Mouse (Mus musculus) gastrocnemius, adult 2 months (tissue): ENCODE results near the gene Cfap46. TPM values are rescaled to one million over a fixed set of nuclear protein-coding genes. Genes with fewer than 3 reads are reported as not detected.

Experiments
- DNase-seq: peaks from one replicate; pipeline ENCODE4 v3.0.0; 2022
- H3K27ac ChIP-seq: fragments of 200-600 bp; 2 replicates; pipeline ENCODE4 v1.8.1; 2022; ENCODE audit warnings: mild to moderate bottlenecking
- H3K4me3 ChIP-seq: fragments of 200-600 bp; 2 replicates; pipeline ENCODE4 v1.8.1; 2022; ENCODE audit warnings: mild to moderate bottlenecking, moderate library complexity
- CTCF ChIP-seq: fragments of 200-600 bp; IDR thresholded peaks from 2 replicates; pipeline ENCODE4 v1.8.1; 2022; ENCODE audit warnings: antibody characterized with exemption, mild to moderate bottlenecking, moderate library complexity
- intact Hi-C: fragments of 180-260 bp; cut with DNase I; formaldehyde crosslinking; loops from one replicate; pipeline ENCODE4 v1.15.1; 2025
- total RNA-seq, 2 experiments: library from RNA; stranded (reverse); gene quantifications; 2 replicates each; pipeline ENCODE4 v1.2.3; 2021

Gene Cfap46
- total RNA-seq, 2 experiments from 2014 or later, result 0.28 TPM; not detected in 1

DNA sequence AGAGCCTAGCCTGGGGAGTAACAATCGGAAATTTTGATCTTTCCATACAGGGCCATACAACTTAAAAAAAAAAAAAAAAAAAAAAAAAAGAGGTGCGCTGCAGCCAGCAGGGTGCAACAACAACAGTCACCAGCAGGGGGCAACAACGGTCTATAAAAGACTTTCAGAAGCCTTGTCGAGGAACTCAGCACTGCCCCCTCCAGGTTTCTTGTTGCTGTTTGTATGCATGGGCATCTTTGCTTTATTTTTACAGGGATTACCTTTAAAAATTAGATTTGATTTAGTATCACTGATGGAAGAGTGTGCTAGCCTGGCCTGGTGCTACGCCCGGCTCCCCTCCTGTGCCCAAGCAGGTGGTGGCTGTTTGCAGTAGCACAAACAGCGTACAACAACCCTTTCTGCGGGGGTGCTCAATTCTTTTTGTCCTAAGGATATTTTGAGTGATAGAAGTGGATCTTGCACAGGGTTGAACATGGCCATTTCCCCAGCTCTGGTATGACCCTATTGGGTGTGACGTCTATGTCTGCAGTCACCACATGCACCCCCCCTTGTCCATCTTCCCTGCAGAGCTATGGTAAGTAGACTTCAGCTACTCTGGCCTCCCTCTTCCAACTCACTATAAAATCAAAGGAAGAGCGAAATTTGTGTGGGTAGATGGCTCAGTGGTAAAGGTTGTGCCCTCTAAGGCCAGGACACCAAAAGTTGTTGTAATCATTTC is 35.4 kb downstream of the Cfap46 start:
- intact Hi-C loops, result loop anchor here (1.0 to 2.0 kb wide), 2 partner anchors 36 to 213 kb away; no protein-coding TSS in a partner anchor
- Histone ChIP-seq H3K27ac (no peak overlapping the region), H3K4me3 (no peak overlapping the region)
- TF ChIP-seq CTCF, result peak; percentile 87
- peak; percentile 93 for DNase-seq

DNA sequence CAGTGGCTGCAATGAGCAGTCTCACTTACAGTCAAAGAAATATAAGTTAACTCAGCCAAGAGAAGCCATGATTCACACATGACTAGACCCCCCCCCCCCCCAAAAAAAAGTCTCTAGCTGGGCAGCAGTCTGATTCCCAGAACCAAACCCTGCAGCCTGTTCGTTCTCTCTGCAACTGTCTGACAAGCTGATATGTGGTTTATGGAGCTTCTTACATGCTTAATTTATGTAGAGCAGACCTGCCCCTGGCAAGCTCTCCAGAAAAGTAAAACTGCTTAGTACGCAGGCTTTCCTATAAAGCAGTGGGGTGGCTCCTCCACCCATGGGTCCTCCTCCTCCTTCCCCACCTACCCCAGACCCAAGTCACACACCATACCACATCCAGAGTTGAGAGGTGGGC is 50.2 kb downstream of the Cfap46 start:
- intact Hi-C loops, result no loop called here
- Histone ChIP-seq H3K27ac (no peak overlapping the region), H3K4me3 (no peak overlapping the region)
- no peak for TF ChIP-seq CTCF
- no peak for DNase-seq

DNA sequence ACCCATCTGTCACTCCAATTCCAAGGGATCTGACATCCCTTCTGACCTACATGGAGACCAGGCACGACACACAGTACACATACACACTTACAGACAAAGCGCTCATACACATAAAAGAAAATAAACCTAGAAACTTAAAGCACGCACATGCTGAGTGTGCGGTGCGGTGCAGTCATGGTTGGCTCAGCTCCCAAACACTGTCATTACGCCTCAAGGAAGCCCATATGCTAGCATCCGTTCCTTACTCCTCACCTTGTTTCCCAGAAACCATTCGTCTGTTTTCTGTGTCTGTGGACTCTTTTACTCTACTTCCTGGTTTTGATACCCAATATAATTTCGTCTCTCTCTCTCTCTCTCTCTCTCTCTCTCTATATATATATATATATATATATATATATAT is 58.5 kb downstream of the Cfap46 start:
- H3K4me3 ChIP-seq, result no peak overlapping the region
- no peak for TF ChIP-seq CTCF
- no peak overlapping the region for H3K27ac ChIP-seq
- intact Hi-C loops, result no loop called here
- DNase-seq, result no peak

DNA sequence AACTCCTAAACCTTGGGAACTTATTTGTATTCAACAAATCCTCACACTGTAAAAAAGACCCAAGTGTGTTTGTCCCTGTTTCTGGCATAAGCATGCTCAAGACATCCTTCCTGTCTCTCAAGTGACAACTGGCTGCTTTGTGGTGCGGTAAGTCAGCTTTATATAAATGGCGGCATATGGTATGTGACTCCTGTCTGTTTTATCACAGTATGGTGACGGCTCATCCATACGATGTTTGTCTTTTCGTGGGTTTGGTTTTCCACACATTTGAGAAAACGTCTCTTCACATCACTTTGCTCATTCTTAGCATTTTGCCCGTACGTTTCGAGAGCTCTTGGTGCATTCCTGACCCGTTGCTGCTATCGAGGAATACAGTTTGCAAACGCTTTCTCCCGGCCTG is 61.0 kb downstream of the Cfap46 start:
- TF ChIP-seq CTCF, result no peak
- intact Hi-C loops, result no loop called here
- H3K27ac ChIP-seq, result no peak overlapping the region
- no peak overlapping the region for H3K4me3 ChIP-seq
- DNase-seq, result peak; percentile 3

DNA sequence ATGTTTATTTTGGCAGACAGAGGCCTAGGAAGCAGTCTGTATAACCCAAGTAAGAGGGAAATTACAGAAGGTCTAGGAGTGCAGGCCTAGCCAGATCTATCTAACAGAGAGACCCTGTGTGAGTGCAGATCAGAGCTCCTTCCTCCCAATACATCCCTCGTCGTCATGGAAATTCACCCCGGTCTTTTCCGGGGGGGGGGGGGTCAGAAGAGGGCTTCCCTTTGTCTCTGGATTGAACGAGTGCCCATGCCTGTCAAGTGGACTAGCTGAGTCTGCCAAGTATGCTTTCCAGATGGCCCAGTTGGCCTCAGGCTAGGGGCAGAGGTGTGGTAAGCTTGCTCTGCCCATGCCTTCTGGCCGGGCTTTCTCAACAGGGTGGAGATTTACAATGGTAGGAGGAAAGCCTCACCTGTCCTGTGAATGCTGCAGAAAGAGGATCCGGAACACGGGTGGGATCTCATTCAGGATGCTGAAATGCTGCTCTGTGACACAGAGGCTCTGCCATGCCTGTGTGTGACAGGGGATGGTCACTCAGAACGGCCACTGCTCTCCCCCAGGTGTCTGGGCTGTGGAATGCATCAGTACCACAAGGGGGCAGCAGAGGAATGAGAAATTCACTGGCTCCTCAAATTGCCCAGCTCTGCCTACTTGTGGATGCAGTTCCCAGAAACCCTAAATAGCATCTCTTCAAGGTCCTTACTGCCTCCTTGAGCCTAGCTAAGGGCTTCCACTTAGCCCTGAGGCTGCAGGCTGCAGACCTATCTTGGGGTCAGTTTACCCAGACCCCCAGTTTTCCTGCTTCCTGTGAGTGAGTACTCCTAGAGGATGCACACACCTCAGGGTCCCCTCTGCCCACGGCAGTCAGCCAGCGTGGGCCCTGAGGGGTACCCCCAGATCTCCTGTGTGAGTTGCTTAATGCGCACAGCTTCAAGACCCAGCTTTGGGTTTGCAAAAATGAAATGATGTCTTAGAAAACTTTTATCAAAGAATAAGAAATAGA is 67.5 kb downstream of the Cfap46 start:
- TF ChIP-seq CTCF, result peak; percentile 80
- DNase-seq, result peak; percentile 50
- Histone ChIP-seq H3K27ac (no peak overlapping the region), H3K4me3 (no peak overlapping the region)
- intact Hi-C loops, result no loop called here

DNA sequence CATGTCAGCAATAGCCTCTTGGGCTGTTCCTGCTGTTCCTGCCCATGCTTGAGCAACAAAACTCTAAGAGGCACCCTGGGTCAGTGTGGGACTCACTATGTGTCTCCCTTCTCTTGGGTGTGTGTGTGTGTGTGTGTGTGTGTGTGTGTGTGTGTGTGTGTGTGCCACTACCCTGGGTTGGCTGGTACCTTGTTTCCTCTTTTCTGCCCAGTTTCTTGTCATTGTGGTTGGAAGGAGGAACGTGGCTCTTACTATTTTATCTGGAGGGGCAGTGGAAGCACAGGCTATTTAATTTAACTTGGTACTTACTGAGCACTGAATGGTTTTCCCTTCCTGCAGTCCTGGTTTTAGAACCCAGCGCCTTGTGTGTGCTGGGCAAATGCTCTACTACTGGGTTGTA is 73.3 kb downstream of the Cfap46 start:
- intact Hi-C loops, result no loop called here
- Histone ChIP-seq H3K4me3 (no peak overlapping the region), H3K27ac (no peak overlapping the region)
- DNase-seq, result no peak
- no peak for TF ChIP-seq CTCF

DNA sequence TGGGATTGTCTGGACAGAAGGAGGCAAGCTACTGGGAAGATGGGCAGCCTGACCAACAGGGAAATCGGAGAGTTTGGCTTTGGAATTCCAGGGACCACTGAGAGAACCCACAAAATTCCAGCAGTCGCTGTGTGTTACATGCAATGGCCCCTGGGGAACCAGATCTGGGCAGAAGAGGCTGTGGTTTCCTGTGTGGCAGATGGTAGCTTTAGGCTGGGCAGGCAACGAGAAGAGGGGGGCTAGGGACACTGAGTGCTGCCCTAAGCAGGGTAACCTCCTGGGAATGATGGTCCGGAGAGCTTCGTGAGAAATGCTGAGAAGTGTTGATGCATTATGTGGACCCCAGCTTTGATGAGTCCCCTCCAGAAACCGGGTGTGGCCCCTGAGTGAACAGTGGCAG is 87.8 kb downstream of the Cfap46 start:
- H3K4me3 ChIP-seq, result no peak overlapping the region
- no peak overlapping the region for H3K27ac ChIP-seq
- DNase-seq, result no peak
- intact Hi-C loops, result no loop called here
- no peak for TF ChIP-seq CTCF

DNA sequence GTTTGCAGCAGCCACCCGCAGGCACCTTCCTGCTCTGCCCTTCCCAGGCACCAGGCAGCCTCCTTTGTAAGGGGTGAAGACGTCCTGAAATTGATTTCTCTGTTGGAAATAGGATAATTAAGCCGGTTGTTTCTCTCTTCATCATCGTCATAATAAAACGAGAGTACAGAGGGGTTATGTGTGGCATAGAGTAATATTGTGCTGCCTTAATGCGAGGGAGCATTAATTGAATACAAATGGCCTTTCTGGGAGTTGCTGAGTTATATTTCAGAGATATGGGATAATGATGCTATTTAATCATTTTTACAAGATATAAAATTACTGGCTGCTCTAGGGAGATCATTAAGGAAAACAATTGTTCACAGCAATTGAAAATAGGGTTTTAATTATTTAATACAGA is 88.3 kb downstream of the Cfap46 start:
- intact Hi-C loops, result no loop called here
- H3K27ac ChIP-seq, result no peak overlapping the region
- DNase-seq, result no peak
- no peak for TF ChIP-seq CTCF
- H3K4me3 ChIP-seq, result no peak overlapping the region

DNA sequence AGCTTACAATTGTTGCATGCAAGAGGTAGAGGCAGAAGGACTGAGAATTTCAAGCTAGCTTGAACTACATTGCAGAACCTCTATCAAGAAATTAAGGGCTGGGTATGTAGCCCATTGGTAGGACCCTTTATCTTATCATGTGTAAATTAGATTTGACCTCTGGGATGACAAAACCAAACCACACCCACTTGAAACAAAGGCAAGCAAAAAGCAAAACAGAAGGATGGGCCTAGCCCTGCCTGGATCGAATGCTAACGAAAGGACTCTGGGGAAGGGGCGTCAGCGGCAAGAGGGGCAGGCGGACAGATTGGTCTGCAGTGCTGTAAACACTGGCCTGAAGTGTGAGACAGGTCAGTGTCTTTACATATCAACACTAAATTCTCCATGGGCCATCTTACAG is 92.3 kb downstream of the Cfap46 start:
- H3K27ac ChIP-seq, result no peak overlapping the region
- H3K4me3 ChIP-seq, result no peak overlapping the region
- intact Hi-C loops, result no loop called here
- TF ChIP-seq CTCF, result no peak
- DNase-seq, result no peak

DNA sequence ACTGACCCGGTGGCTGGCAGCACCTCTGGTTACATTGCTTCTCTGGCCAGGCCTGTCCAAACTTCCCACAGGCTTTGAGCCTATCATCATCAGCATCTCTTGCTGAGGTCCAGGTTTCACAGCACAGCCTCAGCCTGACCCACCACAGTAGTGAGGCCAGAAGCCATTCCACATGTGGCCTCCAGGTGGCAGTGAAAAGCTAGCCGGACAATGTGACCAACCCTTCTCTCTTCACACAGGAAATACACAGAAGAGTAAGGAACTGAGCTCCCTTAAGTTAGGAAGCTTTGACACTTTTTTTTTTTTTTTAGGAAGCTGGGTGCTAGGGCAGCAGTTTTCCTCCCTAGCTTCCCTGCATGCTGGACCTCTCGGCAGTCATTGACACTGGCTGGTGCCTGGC is 93.3 kb downstream of the Cfap46 start:
- H3K27ac ChIP-seq, result no peak overlapping the region
- H3K4me3 ChIP-seq, result no peak overlapping the region
- peak; percentile 71 for TF ChIP-seq CTCF
- intact Hi-C loops, result no loop called here
- DNase-seq, result peak; percentile 40

DNA sequence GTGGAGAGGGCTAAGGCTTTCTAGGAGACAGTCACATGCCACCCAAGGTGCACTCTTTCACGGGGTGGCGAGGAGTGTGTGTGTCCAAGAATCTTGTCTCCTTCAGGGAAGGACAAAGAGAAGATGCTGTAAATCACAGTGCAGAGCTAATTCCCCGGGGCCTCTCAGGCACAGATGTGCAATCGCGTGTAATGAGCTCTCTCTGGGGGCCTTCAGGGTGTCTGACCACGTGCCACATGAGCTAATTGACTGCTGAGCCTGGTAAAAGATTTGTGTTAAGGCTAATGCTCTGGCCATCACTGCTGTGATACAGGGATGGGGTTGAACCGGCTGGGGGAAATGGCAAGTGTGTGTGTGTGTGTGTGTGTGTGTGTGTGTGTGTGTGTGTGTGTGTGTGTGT is 95.7 kb downstream of the Cfap46 start:
- no peak overlapping the region for H3K27ac ChIP-seq
- intact Hi-C loops, result loop anchor here (10.0 kb wide), 1 partner anchor 283 kb away; no protein-coding TSS in a partner anchor

DNA sequence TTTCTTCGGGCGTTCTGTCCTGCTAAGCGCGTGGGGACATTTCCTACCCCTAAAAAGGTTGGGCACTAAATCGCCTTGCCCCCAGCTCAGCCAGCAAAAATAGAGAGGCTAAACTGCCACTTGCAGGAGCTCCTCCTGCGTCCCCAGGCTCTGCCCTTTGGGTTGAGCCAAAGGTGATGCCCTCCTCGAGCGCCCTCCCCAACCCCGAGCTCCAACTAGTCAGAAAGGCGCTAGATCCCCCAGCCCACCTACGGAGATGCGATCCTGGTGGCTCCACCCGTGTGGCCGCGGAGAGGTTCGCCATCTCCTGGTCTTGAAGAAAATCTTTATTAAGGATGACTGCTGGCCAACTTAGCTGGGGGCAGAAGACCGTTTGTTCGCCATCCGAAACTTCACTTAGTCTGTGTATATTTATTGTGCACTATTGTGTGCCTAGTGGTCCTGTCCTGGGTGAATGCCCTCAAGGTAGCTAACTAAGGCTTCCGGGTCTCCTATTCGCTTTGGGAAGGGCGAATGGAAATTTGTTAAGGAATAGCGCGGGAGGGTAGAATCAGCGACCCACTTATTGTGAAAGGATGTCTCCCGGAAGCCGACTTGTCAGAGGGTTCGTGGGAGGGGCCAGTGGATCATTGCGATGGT is 98.3 kb downstream of the Cfap46 start:
- Histone ChIP-seq H3K27ac (no peak overlapping the region), H3K4me3 (peak overlapping the region; percentile 57)
- DNase-seq, result no peak
- TF ChIP-seq CTCF, result peak; percentile 9; the same call in 1 of the 2 replicates
- intact Hi-C loops, result loop anchor here (2.0 to 10.0 kb wide), 2 partner anchors 101 to 281 kb away; no protein-coding TSS in a partner anchor

More for the DNA sequence above, 95.7 kb downstream of the Cfap46 start:
- DNase-seq, result no peak
- H3K4me3 ChIP-seq, result no peak overlapping the region
- no peak for TF ChIP-seq CTCF
